In genomic region chr1:34130804-34131203, GRCm38 (mm10) we compare ENCODE assay signal across 17 mouse cellular contexts.
DNase-seq lines count a peak whose midpoint lies in the region; ATAC-seq and TF ChIP-seq lines count a peak whose summit lies in the region.
"Had no signal": no experiment of that assay in that cellular context is flagged by ENCODE, and none has a peak within 500 bp of the region (broad histone marks: within the 10 kb centered on the region; RNA-seq: fewer than 3 reads in every experiment).

No protein-coding gene starts in this region.

- peak overlapping the region; percentile 70 for H3K27ac ChIP-seq in heart, adult 2 months
- H3K27ac ChIP-seq in intestine, postnatal 0 days (ENCODE audit: low read depth, low read length) = peak overlapping the region; percentile 84
- no peak overlapping the region for H3K27ac ChIP-seq in intestine, embryonic 15.5 days
- H3K27ac ChIP-seq in CH12.LX (ENCODE audit: insufficient read depth, low read depth) = no peak overlapping the region
- H3K27ac ChIP-seq: embryonic facial prominence, embryonic 12.5 days; forebrain, embryonic 15.5 days; liver, embryonic 14.5 days had no signal

- TF ChIP-seq EP300 in heart, adult 2 months (IDR thresholded peaks at IDR 0.05; ENCODE audit: insufficient read depth, low read depth, low read length) = no peak
- TF ChIP-seq EP300 in CH12.LX (IDR thresholded peaks at IDR 0.05; ENCODE audit: low read length) = no peak

- H3K36me3 ChIP-seq in heart, adult 2 months (ENCODE audit: control insufficient read depth, insufficient read depth, low read length) = peaks cover 31% of the 10 kb centered on the region
- peaks cover 3% of the 10 kb centered on the region; the same call in 1 of the 2 replicates for H3K36me3 ChIP-seq in intestine, postnatal 0 days (ENCODE audit: control insufficient read depth, insufficient read depth)
- no peaks in the 10 kb centered on the region for H3K36me3 ChIP-seq in intestine, embryonic 15.5 days
- peaks cover 3 to 25% of the 10 kb centered on the region in 2 experiments for H3K36me3 ChIP-seq in CH12.LX (replicated peaks in 1 of 2; ENCODE audit: control insufficient read depth in 1 of 2, insufficient read depth in 1 of 2, low read length in 1 of 2)
- H3K36me3 ChIP-seq: embryonic facial prominence, embryonic 12.5 days; forebrain, embryonic 15.5 days had no signal

- no peak for TF ChIP-seq RAD21 in CH12.LX (IDR thresholded peaks at IDR 0.05; ENCODE audit: low read depth, low read length)

- H3K4me2 ChIP-seq in intestine, postnatal 0 days (replicated peaks; ENCODE audit: low read depth) = no peak overlapping the region
- H3K4me2 ChIP-seq in intestine, embryonic 15.5 days (replicated peaks) = no peak overlapping the region
- 0 out of 2 replicates have a peak overlapping the region, but pooled peaks have one; percentile 1 for H3K4me2 ChIP-seq in CH12.LX (ENCODE audit: insufficient read depth, low read depth, poor library complexity, severe bottlenecking)
- H3K4me2 ChIP-seq: embryonic facial prominence, embryonic 12.5 days; forebrain, embryonic 15.5 days; midbrain, embryonic 11.5 days had no signal

- no peak for DNase-seq in heart, adult 2 months
- no peak for DNase-seq in heart, postnatal 4 days
- peak; percentile 53 for DNase-seq in CH12.LX (ENCODE audit: extremely low read depth)
- peak; percentile 79 for DNase-seq in retina, postnatal 1 day
- DNase-seq in ovary, adult 18-20 months (ENCODE audit: low spot score) = no peak
- DNase-seq: adrenal gland, adult 2 months; cerebellum, adult 9-10 months; gastrocnemius, postnatal 25 days; kidney, postnatal 10 days; right cerebral cortex, adult 18-20 months; thymus, postnatal 25 days had no signal

- H3K27me3 ChIP-seq in heart, adult 2 months (ENCODE audit: control insufficient read depth, insufficient read depth, low read length) = no peaks in the 10 kb centered on the region
- no peaks in the 10 kb centered on the region for H3K27me3 ChIP-seq in intestine, postnatal 0 days (replicated peaks; ENCODE audit: control insufficient read depth, insufficient read depth, low read length)
- no peaks in the 10 kb centered on the region for H3K27me3 ChIP-seq in intestine, embryonic 15.5 days (replicated peaks)
- no peaks in the 10 kb centered on the region for H3K27me3 ChIP-seq in CH12.LX (replicated peaks)
- H3K27me3 ChIP-seq: embryonic facial prominence, embryonic 12.5 days; forebrain, embryonic 15.5 days had no signal

- no peaks in the 10 kb centered on the region; the same call in none of the 2 replicates for H3K79me2 ChIP-seq in heart, adult 2 months (replicated peaks; ENCODE audit: control insufficient read depth, insufficient read depth, low read length)
- H3K79me2 ChIP-seq in CH12.LX (replicated peaks; ENCODE audit: control insufficient read depth, extremely low read depth, insufficient read depth, poor library complexity, severe bottlenecking) = no peaks in the 10 kb centered on the region

- dilution Hi-C loops in CH12.LX (cut with MboI; ENCODE audit: extremely low pct_ligation_motif_present, extremely low pct_unique_long_range_greater_than_20kb, low sequenced_read_pairs) = no loop called here

- in situ Hi-C loops in CH12.LX (cut with MboI; ENCODE audit: low pct_ligation_motif_present, low pct_unique_long_range_greater_than_20kb, low sequenced_read_pairs) = no loop called here

- 85% methylated on average over 10 of the region's 10 CpGs for WGBS in heart, adult 2 months
- 79% methylated on average over 10 of the region's 10 CpGs for WGBS in intestine, postnatal 0 days
- WGBS in intestine, embryonic 15.5 days = 92% methylated on average over 10 of the region's 10 CpGs

- H3K9me3 ChIP-seq in intestine, postnatal 0 days (ENCODE audit: control insufficient read depth) = no peaks in the 10 kb centered on the region
- no peaks in the 10 kb centered on the region for H3K9me3 ChIP-seq in intestine, embryonic 15.5 days
- H3K9me3 ChIP-seq in CH12.LX (replicated peaks; ENCODE audit: low read length) = no peaks in the 10 kb centered on the region
- H3K9me3 ChIP-seq: embryonic facial prominence, embryonic 12.5 days; forebrain, embryonic 15.5 days had no signal

- no peak overlapping the region for H3K9ac ChIP-seq in heart, adult 2 months (ENCODE audit: low read depth, low read length)
- no peak overlapping the region for H3K9ac ChIP-seq in intestine, postnatal 0 days (ENCODE audit: low read depth, low read length)
- H3K9ac ChIP-seq in intestine, embryonic 15.5 days = no peak overlapping the region
- no peak overlapping the region for H3K9ac ChIP-seq in CH12.LX (ENCODE audit: insufficient read depth, low read depth)
- H3K9ac ChIP-seq: embryonic facial prominence, embryonic 12.5 days; forebrain, embryonic 15.5 days; liver, embryonic 14.5 days had no signal

- no peak overlapping the region for H3K4me3 ChIP-seq in heart, adult 2 months
- H3K4me3 ChIP-seq in intestine, postnatal 0 days (ENCODE audit: low read depth, low read length) = no peak overlapping the region
- no peak overlapping the region for H3K4me3 ChIP-seq in intestine, embryonic 15.5 days (replicated peaks)
- H3K4me3 ChIP-seq in CH12.LX (replicated peaks in 1 of 3; ENCODE audit: low read depth in 2 of 3, low read length in 2 of 3, poor library complexity in 1 of 3) = no peak overlapping the region
- H3K4me3 ChIP-seq: embryonic facial prominence, embryonic 12.5 days; forebrain, embryonic 15.5 days had no signal

- H3K4me1 ChIP-seq in heart, adult 2 months (ENCODE audit: control insufficient read depth, insufficient read depth, low read length) = peaks cover 21% of the 10 kb centered on the region
- peaks cover 10% of the 10 kb centered on the region; the same call in 1 of the 2 replicates for H3K4me1 ChIP-seq in intestine, postnatal 0 days (replicated peaks; ENCODE audit: control insufficient read depth, insufficient read depth, low read length)
- H3K4me1 ChIP-seq in intestine, embryonic 15.5 days (replicated peaks) = peaks cover 9% of the 10 kb centered on the region; the same call in 1 of the 2 replicates
- peaks cover 4 to 59% of the 10 kb centered on the region in 2 experiments; a peak in 3 of 4 replicates for H3K4me1 ChIP-seq in CH12.LX (ENCODE audit: control insufficient read depth in 1 of 2, insufficient read depth in 2 of 2)
- H3K4me1 ChIP-seq: embryonic facial prominence, embryonic 12.5 days; forebrain, embryonic 15.5 days had no signal

- TF ChIP-seq POLR2A in heart, adult 2 months (IDR thresholded peaks at IDR 0.05; ENCODE audit: insufficient read depth, low read depth, low read length) = no peak
- no peak for TF ChIP-seq POLR2A in CH12.LX (IDR thresholded peaks at IDR 0.05; ENCODE audit: low read depth, low read length)

- intact Hi-C loops in heart, adult 2 months (cut with DNase I) = no loop called here

- no peak for TF ChIP-seq CTCF in heart, adult 2 months (IDR thresholded peaks at IDR 0.05)
- no peak for TF ChIP-seq CTCF in intestine, postnatal 0 days (IDR thresholded peaks at IDR 0.05; ENCODE audit: low read depth)
- TF ChIP-seq CTCF in CH12.LX (conservative IDR thresholded peaks at IDR 0.05 in 1 of 2, IDR thresholded peaks at IDR 0.05 in 1 of 2; ENCODE audit: low read depth in 2 of 2, low read length in 2 of 2) = no peak

- ATAC-seq in intestine, postnatal 0 days = no peak
- no peak for ATAC-seq in intestine, embryonic 15.5 days
- ATAC-seq: forebrain, embryonic 15.5 days had no signal

TF ChIP-seq in CH12.LX, 34 proteins besides CTCF, POLR2A, EP300 and RAD21:
- TF ChIP-seq ELF1 (IDR thresholded peaks at IDR 0.05; ENCODE audit: low read depth, low read length) = peak; percentile 17; the same call in 1 of the 2 replicates
- TF ChIP-seq RCOR1 (conservative IDR thresholded peaks at IDR 0.05; ENCODE audit: low read depth, low read length) = no peak
- TF ChIP-seq MAFK (IDR thresholded peaks at IDR 0.05; ENCODE audit: insufficient replicate concordance, low read length) = no peak
- TF ChIP-seq ZKSCAN1 (IDR thresholded peaks at IDR 0.05; ENCODE audit: borderline replicate concordance, low read depth, low read length) = no peak
- no peak for TF ChIP-seq USF1 (IDR thresholded peaks at IDR 0.05; ENCODE audit: low read depth, low read length)

Comparison
In these comparisons a context has a peak if more than half of its experiments do, and no peak if none do; other contexts are left out.
1. H3K27ac ChIP-seq: peak in heart, adult 2 months (single experiment) and intestine, postnatal 0 days (single experiment); none in intestine, embryonic 15.5 days (single experiment) and CH12.LX (single experiment).
2. DNase-seq: peak in CH12.LX (single experiment) and retina, postnatal 1 day (single experiment); none in heart, adult 2 months (0 of 2), heart, postnatal 4 days (single experiment) and ovary, adult 18-20 months (single experiment).